Mouse (Mus musculus): Measurements from ENCODE around the gene Timp4. TPM values are rescaled to one million over a fixed set of nuclear protein-coding genes. Genes with fewer than 3 reads are reported as not detected.
A peak's percentile ranks its signal among the peaks of the same experiment; 100 is the strongest.

The Timp4 gene
- polyA plus RNA-seq, 1 experiment from 2014 or later = 8.4 TPM

DNA sequence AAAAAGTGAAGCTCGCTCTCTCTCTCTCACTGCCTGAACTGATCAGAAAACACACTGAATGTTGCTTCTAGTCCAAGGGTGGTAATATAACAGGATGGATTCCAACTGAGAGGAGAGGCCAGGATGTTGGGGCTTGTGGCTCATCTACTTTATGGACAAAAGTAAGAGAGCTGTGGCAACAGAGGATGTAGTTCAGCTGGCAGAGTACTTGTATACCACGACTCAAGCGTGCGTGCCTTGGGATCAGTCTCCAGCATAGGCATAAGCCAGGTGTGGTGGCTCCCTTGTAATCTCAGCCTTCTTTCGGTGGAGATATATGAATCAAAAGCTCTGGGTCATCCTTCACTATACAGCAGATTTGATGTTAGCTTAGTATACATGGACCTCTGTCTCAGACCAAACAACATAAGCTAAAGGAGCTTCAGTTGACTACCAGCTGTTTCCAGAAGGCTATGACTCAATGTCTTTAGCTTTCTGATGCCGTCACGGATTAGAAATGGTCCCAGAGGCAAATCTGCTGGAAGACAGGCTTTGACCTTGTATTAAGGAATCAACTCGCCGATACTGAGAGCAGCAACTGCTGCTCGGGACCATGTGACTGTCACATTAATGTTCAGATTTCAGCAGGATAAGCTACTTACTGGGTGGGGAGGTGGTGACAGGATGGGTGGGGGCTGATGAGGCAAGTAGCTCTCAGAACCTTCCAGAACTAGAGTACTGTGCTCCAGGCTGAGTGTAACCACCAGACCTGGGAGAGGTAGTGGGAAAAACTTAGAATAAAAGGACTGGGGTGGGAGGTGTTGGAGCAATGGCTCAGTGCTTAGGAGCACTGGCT lies 16.8 kb upstream of the Timp4 start:
- WGBS = 80% methylated on average over 10 of the region's 10 CpGs
- ATAC-seq (ENCODE audit: low FRiP score, low TSS enrichment) = no peak
- DNase-seq = no peak

GRCm38 (mm10) chr6:115267916-115268315 lies 15.9 kb upstream of the Timp4 start:
- ATAC-seq (ENCODE audit: low FRiP score, low TSS enrichment) = no peak
- H3K27ac ChIP-seq (replicated peaks; ENCODE audit: low read depth, low read length) = no peak overlapping the region
- DNase-seq = peak; percentile 89
- 61% methylated on average over 2 of the region's 2 CpGs for WGBS
- H3K27me3 ChIP-seq (ENCODE audit: control insufficient read depth, insufficient read depth, low read length) = no peaks in the 10 kb centered on the region
- 0 out of 2 replicates have a peak, but pooled peaks cover 4% of the 10 kb centered on the region for H3K4me1 ChIP-seq (ENCODE audit: control insufficient read depth, insufficient read depth, low read length)
- no peaks in the 10 kb centered on the region for H3K9me3 ChIP-seq (ENCODE audit: control insufficient read depth, low read length)
- H3K9ac ChIP-seq (replicated peaks; ENCODE audit: low read length) = no peak overlapping the region
- H3K4me3 ChIP-seq (replicated peaks; ENCODE audit: low read depth, low read length) = no peak overlapping the region
- H3K4me2 ChIP-seq (ENCODE audit: low read length) = no peak overlapping the region
- peaks cover under 1% of the 10 kb centered on the region; the same call in 1 of the 2 replicates for H3K36me3 ChIP-seq (ENCODE audit: control insufficient read depth, insufficient read depth, low read length)

More for the DNA sequence above, 16.8 kb upstream of the Timp4 start:
- Histone ChIP-seq H3K4me1 (ENCODE audit: control insufficient read depth, insufficient read depth, low read length) (0 out of 2 replicates have a peak, but pooled peaks cover 4% of the 10 kb centered on the region), H3K9ac (replicated peaks; ENCODE audit: low read length) (no peak overlapping the region), H3K4me2 (ENCODE audit: low read length) (no peak overlapping the region), H3K4me3 (replicated peaks; ENCODE audit: low read depth, low read length) (no peak overlapping the region), H3K9me3 (ENCODE audit: control insufficient read depth, low read length) (no peaks in the 10 kb centered on the region), H3K27ac (replicated peaks; ENCODE audit: low read depth, low read length) (no peak overlapping the region), H3K27me3 (ENCODE audit: control insufficient read depth, insufficient read depth, low read length) (no peaks in the 10 kb centered on the region), H3K36me3 (ENCODE audit: control insufficient read depth, insufficient read depth, low read length) (no peaks in the 10 kb centered on the region)

- WGBS = 89% methylated on average over 5 of the region's 5 CpGs
- H3K27me3 ChIP-seq (ENCODE audit: control insufficient read depth, insufficient read depth, low read length) = no peaks in the 10 kb centered on the region
- H3K27ac ChIP-seq (replicated peaks; ENCODE audit: low read depth, low read length) = no peak overlapping the region
- no peak overlapping the region for H3K4me2 ChIP-seq (ENCODE audit: low read length)
- ATAC-seq (ENCODE audit: low FRiP score, low TSS enrichment) = no peak
- no peak for DNase-seq
- H3K9ac ChIP-seq (replicated peaks; ENCODE audit: low read length) = no peak overlapping the region
- no peaks in the 10 kb centered on the region for H3K4me1 ChIP-seq (ENCODE audit: control insufficient read depth, insufficient read depth, low read length)
- H3K36me3 ChIP-seq (ENCODE audit: control insufficient read depth, insufficient read depth, low read length) = peaks cover 5% of the 10 kb centered on the region; the same call in 1 of the 2 replicates
- no peaks in the 10 kb centered on the region for H3K9me3 ChIP-seq (ENCODE audit: control insufficient read depth, low read length)
- H3K4me3 ChIP-seq (replicated peaks; ENCODE audit: low read depth, low read length) = no peak overlapping the region
Observed at GRCm38 (mm10) chr6:115266791-115267190, 14.8 kb upstream of the Timp4 start.

DNA sequence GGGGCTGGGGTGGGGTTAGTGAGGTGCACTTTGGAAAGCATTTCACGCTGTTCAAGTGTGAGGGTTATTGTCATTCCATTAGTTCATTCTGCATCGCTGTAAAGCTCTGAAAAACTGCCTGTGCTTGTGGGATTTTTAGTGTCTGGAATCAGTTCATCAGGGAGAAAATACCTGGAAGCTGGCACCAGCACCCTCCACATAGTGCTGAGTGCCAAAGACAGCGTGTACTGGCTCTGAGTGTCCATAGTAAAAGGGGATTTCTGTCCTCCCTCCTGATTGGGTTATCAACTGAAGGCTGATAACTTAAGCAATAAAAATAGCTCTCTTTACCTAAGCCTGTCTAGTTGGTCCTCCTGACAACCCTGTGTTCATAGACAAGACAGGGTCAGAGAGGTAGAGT lies 8.5 kb upstream of the Timp4 start:
- Histone ChIP-seq H3K27ac (replicated peaks; ENCODE audit: low read depth, low read length) (no peak overlapping the region), H3K9me3 (ENCODE audit: control insufficient read depth, low read length) (no peaks in the 10 kb centered on the region), H3K4me1 (ENCODE audit: control insufficient read depth, insufficient read depth, low read length) (no peaks in the 10 kb centered on the region), H3K4me3 (replicated peaks; ENCODE audit: low read depth, low read length) (no peak overlapping the region), H3K27me3 (ENCODE audit: control insufficient read depth, insufficient read depth, low read length) (no peaks in the 10 kb centered on the region), H3K36me3 (ENCODE audit: control insufficient read depth, insufficient read depth, low read length) (peaks cover 8% of the 10 kb centered on the region; the same call in 1 of the 2 replicates), H3K4me2 (ENCODE audit: low read length) (no peak overlapping the region), H3K9ac (replicated peaks; ENCODE audit: low read length) (no peak overlapping the region)
- DNase-seq = no peak
- WGBS = 91% methylated on average over 3 of the region's 3 CpGs
- no peak for ATAC-seq (ENCODE audit: low FRiP score, low TSS enrichment)

GRCm38 (mm10) chr6:115255171-115255570 lies 3.2 kb upstream of the Timp4 start:
- H3K4me3 ChIP-seq (replicated peaks; ENCODE audit: low read depth, low read length) = no peak overlapping the region
- H3K27ac ChIP-seq (replicated peaks; ENCODE audit: low read depth, low read length) = no peak overlapping the region
- H3K4me2 ChIP-seq (ENCODE audit: low read length) = no peak overlapping the region
- peaks cover 3% of the 10 kb centered on the region; the same call in 1 of the 2 replicates for H3K4me1 ChIP-seq (ENCODE audit: control insufficient read depth, insufficient read depth, low read length)
- WGBS = 88% methylated on average over 3 of the region's 3 CpGs
- DNase-seq (no peak), ATAC-seq (ENCODE audit: low FRiP score, low TSS enrichment) (no peak)
- no peaks in the 10 kb centered on the region for H3K36me3 ChIP-seq (ENCODE audit: control insufficient read depth, insufficient read depth, low read length)
- no peak overlapping the region for H3K9ac ChIP-seq (replicated peaks; ENCODE audit: low read length)
- no peaks in the 10 kb centered on the region for H3K9me3 ChIP-seq (ENCODE audit: control insufficient read depth, low read length)
- H3K27me3 ChIP-seq (ENCODE audit: control insufficient read depth, insufficient read depth, low read length) = no peaks in the 10 kb centered on the region

DNA sequence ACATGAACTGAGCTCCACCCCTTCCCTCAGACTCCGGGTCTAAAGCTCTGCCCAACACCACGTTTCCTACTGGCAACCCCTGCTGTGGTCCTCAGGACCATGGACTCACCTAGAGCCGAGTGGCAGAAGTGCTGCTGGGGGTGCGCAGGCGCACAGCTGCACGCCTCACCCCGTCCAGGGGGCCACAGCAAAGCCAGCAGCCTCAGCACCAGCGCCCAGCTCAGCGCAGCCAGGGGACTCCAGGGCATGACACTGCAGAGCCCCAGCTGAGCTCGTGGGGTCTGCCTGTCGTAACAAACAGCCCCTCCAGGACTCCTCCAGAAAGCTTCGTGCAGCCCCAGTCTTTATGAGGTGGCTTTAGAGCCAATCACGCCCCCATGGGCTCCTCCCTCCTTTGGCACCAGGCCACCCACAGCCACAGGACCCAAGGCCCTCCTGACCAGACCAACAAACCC lies 447 bp downstream of the Timp4 start:
- Histone ChIP-seq H3K27ac (replicated peaks; ENCODE audit: low read depth, low read length) (peak overlapping the region; percentile 32; the same call in 1 of the 2 replicates), H3K27me3 (ENCODE audit: control insufficient read depth, insufficient read depth, low read length) (no peaks in the 10 kb centered on the region), H3K4me2 (ENCODE audit: low read length) (peak overlapping the region; percentile 41), H3K36me3 (ENCODE audit: control insufficient read depth, insufficient read depth, low read length) (no peaks in the 10 kb centered on the region), H3K9ac (replicated peaks; ENCODE audit: low read length) (no peak overlapping the region), H3K4me1 (ENCODE audit: control insufficient read depth, insufficient read depth, low read length) (peaks cover 3% of the 10 kb centered on the region; the same call in 1 of the 2 replicates), H3K9me3 (ENCODE audit: control insufficient read depth, low read length) (no peaks in the 10 kb centered on the region), H3K4me3 (replicated peaks; ENCODE audit: low read depth, low read length) (0 out of 2 replicates have a peak overlapping the region, but pooled peaks have one; percentile 0)
- 0 out of 2 replicates have a peak, but pooled peaks have one; percentile 31 for ATAC-seq (ENCODE audit: low FRiP score, low TSS enrichment)
- DNase-seq = peak; percentile 43
- 6% methylated on average over 13 of the region's 13 CpGs for whole genome bisulfite sequencing

- no peak for ATAC-seq (ENCODE audit: low FRiP score, low TSS enrichment)
- Histone ChIP-seq H3K9ac (replicated peaks; ENCODE audit: low read length) (no peak overlapping the region), H3K27me3 (ENCODE audit: control insufficient read depth, insufficient read depth, low read length) (no peaks in the 10 kb centered on the region), H3K4me3 (replicated peaks; ENCODE audit: low read depth, low read length) (no peak overlapping the region), H3K4me1 (ENCODE audit: control insufficient read depth, insufficient read depth, low read length) (no peaks in the 10 kb centered on the region), H3K27ac (replicated peaks; ENCODE audit: low read depth, low read length) (no peak overlapping the region), H3K36me3 (ENCODE audit: control insufficient read depth, insufficient read depth, low read length) (0 out of 2 replicates have a peak, but pooled peaks cover 3% of the 10 kb centered on the region), H3K9me3 (ENCODE audit: control insufficient read depth, low read length) (no peaks in the 10 kb centered on the region), H3K4me2 (ENCODE audit: low read length) (no peak overlapping the region)
- no peak for DNase-seq
- 82% methylated on average over 3 of the region's 3 CpGs for WGBS
Observed at GRCm38 (mm10) chr6:115245500-115246058, 6.4 kb downstream of the Timp4 start.

GRCm38 (mm10) chr6:115244222-115244621 lies 7.8 kb downstream of the Timp4 start:
- DNase-seq (no peak), ATAC-seq (ENCODE audit: low FRiP score, low TSS enrichment) (no peak)
- Histone ChIP-seq H3K4me2 (ENCODE audit: low read length) (no peak overlapping the region), H3K4me3 (replicated peaks; ENCODE audit: low read depth, low read length) (no peak overlapping the region), H3K36me3 (ENCODE audit: control insufficient read depth, insufficient read depth, low read length) (0 out of 2 replicates have a peak, but pooled peaks cover 5% of the 10 kb centered on the region), H3K27me3 (ENCODE audit: control insufficient read depth, insufficient read depth, low read length) (no peaks in the 10 kb centered on the region), H3K9me3 (ENCODE audit: control insufficient read depth, low read length) (no peaks in the 10 kb centered on the region), H3K4me1 (ENCODE audit: control insufficient read depth, insufficient read depth, low read length) (no peaks in the 10 kb centered on the region), H3K9ac (replicated peaks; ENCODE audit: low read length) (no peak overlapping the region), H3K27ac (replicated peaks; ENCODE audit: low read depth, low read length) (no peak overlapping the region)
- WGBS = 85% methylated on average over 2 of the region's 2 CpGs
